Mouse (Mus musculus): ENCODE data around the gene Gm4491. TPM values are rescaled to one million over a fixed set of nuclear protein-coding genes. Genes with fewer than 3 reads are reported as not detected.

Gene Gm4491
- polyA plus RNA-seq (2015; fragmentation: Nextera tagmentation; extraction: Ambion mirVana) = not detected in 2 replicates

- Histone ChIP-seq H3K4me3 (no peak within 1 kb of the TSS), H3K27me3 (peaks cover 5% of the 10 kb centered on the region; the same call in 1 of the 2 replicates), H3K9me3 (no peaks in the 10 kb centered on the region), H3K9ac (no peak within 1 kb of the TSS), H3K4me1 (replicated peaks) (peaks cover 10% of the 10 kb centered on the region), H3K36me3 (no peaks in the 10 kb centered on the region), H3K27ac (no peak within 1 kb of the TSS; the same call in 1 of the 2 replicates), H3K4me2 (peak within 1 kb of the TSS; percentile 28)
- WGBS = 8% methylated on average over 13 of the region's 13 CpGs
- peak; percentile 91 for ATAC-seq (ENCODE audit: low FRiP score)
These were observed at the start of gene Gm4491 for GRCm38 (mm10) chr14:57115823-57116544. Gm4491 (minus strand) TSS chr14:57115883.

GRCm38 (mm10) chr14:57161833-57162232 is 46.1 kb upstream of the Gm4491 start:
- Histone ChIP-seq H3K9ac (no peak overlapping the region), H3K4me1 (replicated peaks) (0 out of 2 replicates have a peak, but pooled peaks cover 4% of the 10 kb centered on the region), H3K27me3 (no peaks in the 10 kb centered on the region), H3K9me3 (no peaks in the 10 kb centered on the region), H3K4me2 (no peak overlapping the region), H3K27ac (no peak overlapping the region), H3K36me3 (no peaks in the 10 kb centered on the region), H3K4me3 (no peak overlapping the region)
- ATAC-seq (ENCODE audit: low FRiP score) = no peak
- whole genome bisulfite sequencing = 49% methylated on average over 2 of the region's 2 CpGs

GRCm38 (mm10) chr14:57161201-57161600 is 45.5 kb upstream of the Gm4491 start:
- H3K9me3 ChIP-seq = no peaks in the 10 kb centered on the region
- no peaks in the 10 kb centered on the region for H3K27me3 ChIP-seq
- no peak overlapping the region for H3K9ac ChIP-seq
- ATAC-seq (ENCODE audit: low FRiP score) = 0 out of 2 replicates have a peak, but pooled peaks have one; percentile 46
- H3K27ac ChIP-seq = no peak overlapping the region
- 64% methylated on average over 4 of the region's 4 CpGs for WGBS
- no peaks in the 10 kb centered on the region for H3K36me3 ChIP-seq
- H3K4me3 ChIP-seq = no peak overlapping the region
- no peak overlapping the region for H3K4me2 ChIP-seq
- H3K4me1 ChIP-seq (replicated peaks) = 0 out of 2 replicates have a peak, but pooled peaks cover 4% of the 10 kb centered on the region

- H3K27me3 ChIP-seq = no peaks in the 10 kb centered on the region
- H3K9me3 ChIP-seq = no peaks in the 10 kb centered on the region
- no peak overlapping the region for H3K4me3 ChIP-seq
- no peak overlapping the region for H3K27ac ChIP-seq
- WGBS = 43% methylated on average over 6 of the region's 6 CpGs
- H3K36me3 ChIP-seq = no peaks in the 10 kb centered on the region
- no peak for ATAC-seq (ENCODE audit: low FRiP score)
- H3K4me2 ChIP-seq = no peak overlapping the region
- H3K4me1 ChIP-seq (replicated peaks) = 0 out of 2 replicates have a peak, but pooled peaks cover 9% of the 10 kb centered on the region
- no peak overlapping the region for H3K9ac ChIP-seq
These were observed 39.2 kb upstream of the Gm4491 start for GRCm38 (mm10) chr14:57154916-57155315.

GRCm38 (mm10) chr14:57145741-57146140 is 30.1 kb upstream of the Gm4491 start:
- Histone ChIP-seq H3K9me3 (no peaks in the 10 kb centered on the region), H3K27me3 (no peaks in the 10 kb centered on the region), H3K4me2 (no peak overlapping the region), H3K4me3 (no peak overlapping the region), H3K27ac (no peak overlapping the region), H3K4me1 (replicated peaks) (peaks cover 3% of the 10 kb centered on the region; the same call in 1 of the 2 replicates), H3K36me3 (no peaks in the 10 kb centered on the region), H3K9ac (no peak overlapping the region)
- 46% methylated on average over 4 of the region's 4 CpGs for WGBS
- no peak for ATAC-seq (ENCODE audit: low FRiP score)

- H3K4me1 ChIP-seq (replicated peaks) = peaks cover 18% of the 10 kb centered on the region
- ATAC-seq (ENCODE audit: low FRiP score) = no peak
- WGBS = 13% methylated on average over 8 of the region's 8 CpGs
- H3K9me3 ChIP-seq = no peaks in the 10 kb centered on the region
- H3K4me3 ChIP-seq = no peak overlapping the region
- H3K4me2 ChIP-seq = no peak overlapping the region
- H3K36me3 ChIP-seq = no peaks in the 10 kb centered on the region
- no peak overlapping the region for H3K9ac ChIP-seq
- no peak overlapping the region for H3K27ac ChIP-seq
- H3K27me3 ChIP-seq = peaks cover 74% of the 10 kb centered on the region
These were observed 19.6 kb upstream of the Gm4491 start for GRCm38 (mm10) chr14:57135265-57135664.

GRCm38 (mm10) chr14:57133161-57133661 is 17.5 kb upstream of the Gm4491 start, which contains the start of gene Gjb6:
Gjb6 (minus strand) TSS chr14:57133611.
- peaks cover 77% of the 10 kb centered on the region for H3K27me3 ChIP-seq

GRCm38 (mm10) chr14:57127383-57127782 is 11.7 kb upstream of the Gm4491 start:
- no peak for ATAC-seq (ENCODE audit: low FRiP score)
- 80% methylated on average over 4 of the region's 4 CpGs for WGBS

More at GRCm38 (mm10) chr14:57133161-57133661, 17.5 kb upstream of the Gm4491 start, which contains the start of gene Gjb6:
- 3% methylated on average over 32 of the region's 33 CpGs for WGBS
- H3K4me1 ChIP-seq (replicated peaks) = peaks cover 18% of the 10 kb centered on the region
- no peaks in the 10 kb centered on the region for H3K36me3 ChIP-seq
- H3K9me3 ChIP-seq = no peaks in the 10 kb centered on the region
- H3K9ac ChIP-seq = peak within 1 kb of the TSS; percentile 58
- peak within 1 kb of the TSS; percentile 80 for H3K4me2 ChIP-seq
- peak within 1 kb of the TSS; percentile 43 for H3K4me3 ChIP-seq
- peak; percentile 46; the same call in 1 of the 2 replicates for ATAC-seq (ENCODE audit: low FRiP score)
- H3K27ac ChIP-seq = no peak within 1 kb of the TSS

GRCm38 (mm10) chr14:57122295-57122694 is 6.6 kb upstream of the Gm4491 start:
- no peak overlapping the region for H3K9ac ChIP-seq
- no peaks in the 10 kb centered on the region; the same call in 1 of the 2 replicates for H3K27me3 ChIP-seq
- no peaks in the 10 kb centered on the region for H3K4me1 ChIP-seq (replicated peaks)
- no peak overlapping the region for H3K27ac ChIP-seq
- 88% methylated on average over 7 of the region's 7 CpGs for WGBS
- no peaks in the 10 kb centered on the region for H3K36me3 ChIP-seq
- H3K4me2 ChIP-seq = no peak overlapping the region
- no peak for ATAC-seq (ENCODE audit: low FRiP score)
- H3K4me3 ChIP-seq = no peak overlapping the region
- H3K9me3 ChIP-seq = no peaks in the 10 kb centered on the region

More at GRCm38 (mm10) chr14:57127383-57127782, 11.7 kb upstream of the Gm4491 start:
- no peaks in the 10 kb centered on the region for H3K9me3 ChIP-seq
- no peak overlapping the region for H3K4me2 ChIP-seq
- H3K4me1 ChIP-seq (replicated peaks) = no peaks in the 10 kb centered on the region
- H3K4me3 ChIP-seq = no peak overlapping the region
- no peak overlapping the region for H3K27ac ChIP-seq
- peaks cover 25% of the 10 kb centered on the region for H3K27me3 ChIP-seq
- H3K9ac ChIP-seq = no peak overlapping the region
- H3K36me3 ChIP-seq = no peaks in the 10 kb centered on the region

- no peak for ATAC-seq (ENCODE audit: low FRiP score)
- no peak overlapping the region for H3K27ac ChIP-seq
- peaks cover 48% of the 10 kb centered on the region for H3K27me3 ChIP-seq
- no peaks in the 10 kb centered on the region for H3K9me3 ChIP-seq
- H3K9ac ChIP-seq = no peak overlapping the region
- no peak overlapping the region for H3K4me2 ChIP-seq
- H3K4me3 ChIP-seq = no peak overlapping the region
- 13% methylated on average over 4 of the region's 4 CpGs for WGBS
- peaks cover 13% of the 10 kb centered on the region for H3K4me1 ChIP-seq (replicated peaks)
- no peaks in the 10 kb centered on the region for H3K36me3 ChIP-seq
These were observed 6.5 kb downstream of the Gm4491 start for GRCm38 (mm10) chr14:57109194-57109593.

- Histone ChIP-seq H3K4me3 (no peak overlapping the region), H3K27me3 (peaks cover 61% of the 10 kb centered on the region), H3K4me1 (replicated peaks) (peaks cover 21% of the 10 kb centered on the region), H3K4me2 (no peak overlapping the region), H3K27ac (no peak overlapping the region), H3K36me3 (no peaks in the 10 kb centered on the region), H3K9ac (no peak overlapping the region), H3K9me3 (no peaks in the 10 kb centered on the region)
- ATAC-seq (ENCODE audit: low FRiP score) = no peak
- 78% methylated on average over 5 of the region's 5 CpGs for WGBS
These were observed 7.8 kb downstream of the Gm4491 start for GRCm38 (mm10) chr14:57107916-57108315.

- Histone ChIP-seq H3K27me3 (peaks cover 69% of the 10 kb centered on the region), H3K27ac (no peak overlapping the region), H3K9ac (no peak overlapping the region), H3K4me2 (no peak overlapping the region), H3K4me3 (no peak overlapping the region), H3K9me3 (no peaks in the 10 kb centered on the region), H3K36me3 (no peaks in the 10 kb centered on the region), H3K4me1 (replicated peaks) (peaks cover 21% of the 10 kb centered on the region)
- no peak for ATAC-seq (ENCODE audit: low FRiP score)
- WGBS = 80% methylated on average over 8 of the region's 8 CpGs
These were observed 8.6 kb downstream of the Gm4491 start for GRCm38 (mm10) chr14:57107091-57107490.
